Mouse (Mus musculus) thymus, adult 18-20 months (tissue): ENCODE data around the gene Celf1.

Source experiments
- DNase-seq, 2 experiments: peaks; one replicate each; pipeline ENCODE4 v3.0.0; 2022; ENCODE audit warnings: mixed read lengths in 2 of 2

The Celf1 gene

GRCm38 (mm10) chr2:91064211-91064610 is 124.0 kb downstream of the Celf1 start:
- DNase-seq, result no peak

- DNase-seq, result no peak
Measured at GRCm38 (mm10) chr2:91065544-91065943, 125.4 kb downstream of the Celf1 start.

- DNase-seq, result no peak
Measured at GRCm38 (mm10) chr2:91066455-91066854, 126.3 kb downstream of the Celf1 start.

GRCm38 (mm10) chr2:91068162-91068871 is 128.1 kb downstream of the Celf1 start:
- no peak for DNase-seq

- DNase-seq, result no peak
Measured at GRCm38 (mm10) chr2:91068872-91069165, 128.6 kb downstream of the Celf1 start.
